Mouse (Mus musculus): Measurements from ENCODE around the gene Ccer2.

DNA sequence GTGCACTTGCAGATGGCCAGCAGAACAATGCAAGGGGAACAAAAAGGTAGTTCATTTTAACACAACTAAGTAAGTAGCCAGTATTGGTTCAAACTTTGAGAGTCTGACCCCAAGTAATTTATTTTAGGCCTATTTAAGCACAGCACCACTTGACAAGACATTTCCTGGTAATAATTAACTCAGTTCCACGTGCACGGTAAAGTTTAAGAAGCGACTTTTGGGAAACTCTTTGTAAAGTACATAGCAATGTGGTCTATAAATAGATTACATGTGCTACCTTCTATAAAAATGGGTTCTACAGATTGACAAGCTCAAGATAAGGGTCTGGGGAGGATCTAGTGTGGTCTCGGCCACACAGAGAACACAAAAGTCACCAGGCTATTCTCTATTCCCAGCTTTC lies 47.8 kb downstream of the Ccer2 start:
- no peak for TF ChIP-seq CTCF (IDR thresholded peaks at IDR 0.05; ENCODE audit: extremely low read depth, insufficient read depth, insufficient read length, insufficient replicate concordance)
- no peak for TF ChIP-seq POLR2A (IDR thresholded peaks at IDR 0.05; ENCODE audit: low read depth, low read length)

All from spleen, adult 2 months (tissue).